Mouse (Mus musculus): Measurements from ENCODE around the gene Ndufb2.

Gene Ndufb2

GRCm38 (mm10) chr6:39580558-39580957 is 11.8 kb upstream of the Ndufb2 start:
- DNase-seq (ENCODE audit: low read depth, low spot score) = no peak

- DNase-seq (ENCODE audit: low read depth, low spot score) = no peak
These were observed 11.1 kb upstream of the Ndufb2 start for GRCm38 (mm10) chr6:39581087-39581784.

- no peak for DNase-seq (ENCODE audit: low read depth, low spot score)
These were observed 6.9 kb upstream of the Ndufb2 start, which contains the start of gene Gm42420 for GRCm38 (mm10) chr6:39585517-39585916. TSS of gene Gm42420 (plus strand) at chr6:39585753.

GRCm38 (mm10) chr6:39591481-39591880 is 893 bp upstream of the Ndufb2 start:
- no peak for DNase-seq (ENCODE audit: low read depth, low spot score)

- DNase-seq (ENCODE audit: low read depth, low spot score) = no peak
These were observed 8.5 kb downstream of the Ndufb2 start for GRCm38 (mm10) chr6:39600851-39601250.

- DNase-seq (ENCODE audit: low read depth, low spot score) = no peak
These were observed 9.5 kb downstream of the Ndufb2 start for GRCm38 (mm10) chr6:39601828-39602227.

GRCm38 (mm10) chr6:39604565-39604964 is 12.2 kb downstream of the Ndufb2 start:
- DNase-seq (ENCODE audit: low read depth, low spot score) = no peak

GRCm38 (mm10) chr6:39606056-39606455 is 13.7 kb downstream of the Ndufb2 start:
- DNase-seq (ENCODE audit: low read depth, low spot score) = no peak

- peak; percentile 50 for DNase-seq (ENCODE audit: low read depth, low spot score)
These were observed 14.5 kb downstream of the Ndufb2 start for GRCm38 (mm10) chr6:39606862-39607261.

GRCm38 (mm10) chr6:39607365-39607764 is 15.0 kb downstream of the Ndufb2 start:
- DNase-seq (ENCODE audit: low read depth, low spot score) = no peak

- DNase-seq (ENCODE audit: low read depth, low spot score) = no peak
These were observed 17.8 kb downstream of the Ndufb2 start for GRCm38 (mm10) chr6:39610207-39610606.

- DNase-seq (ENCODE audit: low read depth, low spot score) = no peak
These were observed 18.9 kb downstream of the Ndufb2 start for GRCm38 (mm10) chr6:39611296-39611695.

Data from CD4-positive helper T cell, adult 2 months (primary cell).